Comparison of ENCODE assay signal across 11 mouse cellular contexts in the genomic region with DNA sequence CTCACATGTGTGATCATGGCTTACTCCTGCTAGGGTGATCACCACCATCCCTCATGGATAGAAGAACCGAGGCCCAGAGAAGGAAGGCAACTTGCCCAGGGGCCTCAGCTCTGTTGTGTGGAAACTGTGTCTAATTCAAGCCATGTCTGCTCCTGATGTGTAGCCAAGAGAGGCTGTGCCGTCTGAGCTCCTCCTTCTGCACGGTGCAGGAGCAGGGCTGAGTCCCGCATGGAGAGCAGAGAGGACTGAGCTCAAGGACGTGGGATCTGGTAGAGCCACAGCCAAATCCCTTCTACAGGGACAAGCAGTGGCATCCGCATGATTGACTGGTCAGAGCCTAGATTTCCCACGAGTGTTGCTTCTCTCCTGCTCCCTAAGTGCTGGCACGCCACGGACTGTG.
DNase-seq lines count a peak whose midpoint lies in the region; ATAC-seq lines count a peak whose summit lies in the region.
"Had no signal": no experiment of that assay in that cellular context is flagged by ENCODE, and none has a peak within 500 bp of the region (broad histone marks: within the 10 kb centered on the region; RNA-seq: fewer than 3 reads in every experiment).

No protein-coding gene starts in this region.

- WGBS in limb, embryonic 12.5 days = 74% methylated on average over 9 of the region's 9 CpGs
- WGBS in limb, embryonic 10.5 days = 83% methylated on average over 9 of the region's 9 CpGs
- WGBS in midbrain, embryonic 15.5 days = 59% methylated on average over 9 of the region's 9 CpGs

- H3K4me3 ChIP-seq in limb, embryonic 12.5 days (replicated peaks) = no peak overlapping the region
- H3K4me3 ChIP-seq in limb, embryonic 10.5 days = no peak overlapping the region
- no peak overlapping the region for H3K4me3 ChIP-seq in midbrain, embryonic 15.5 days
- H3K4me3 ChIP-seq: stomach, embryonic 15.5 days had no signal

- intact Hi-C loops in gastrocnemius, postnatal 14 days (cut with DNase I; ENCODE audit: low total_unique reads) = no loop called here

- no peak overlapping the region for H3K9ac ChIP-seq in limb, embryonic 12.5 days (replicated peaks)
- no peak overlapping the region for H3K9ac ChIP-seq in midbrain, embryonic 15.5 days
- H3K9ac ChIP-seq: stomach, embryonic 15.5 days had no signal

- 0 out of 2 replicates have a peak overlapping the region, but pooled peaks have one; percentile 35 for H3K27ac ChIP-seq in limb, embryonic 12.5 days
- H3K27ac ChIP-seq in limb, embryonic 10.5 days = no peak overlapping the region
- H3K27ac ChIP-seq in midbrain, embryonic 15.5 days = peak overlapping the region; percentile 81
- H3K27ac ChIP-seq: kidney, postnatal 0 days; stomach, embryonic 15.5 days had no signal

- peak; percentile 43 for DNase-seq in adrenal gland, adult 2 months
- no peak for DNase-seq in adrenal gland, adult 18-20 months (ENCODE audit: low spot score in 2 of 2)
- no peak for DNase-seq in limb, embryonic 10.5 days (ENCODE audit: low spot score)
- peak; percentile 51 for DNase-seq in gastrocnemius, postnatal 14 days
- no peak for DNase-seq in yolk sac, embryonic 10.5 days (ENCODE audit: low spot score)
- no peak for DNase-seq in thymus, postnatal 36 days
- DNase-seq: lung, postnatal 4 days had no signal

- peaks cover 17% of the 10 kb centered on the region for H3K4me1 ChIP-seq in limb, embryonic 12.5 days (replicated peaks)
- peaks cover 15% of the 10 kb centered on the region; the same call in 1 of the 2 replicates for H3K4me1 ChIP-seq in limb, embryonic 10.5 days
- H3K4me1 ChIP-seq in midbrain, embryonic 15.5 days = peaks cover 50% of the 10 kb centered on the region
- H3K4me1 ChIP-seq: stomach, embryonic 15.5 days had no signal

- peaks cover 30% of the 10 kb centered on the region for H3K36me3 ChIP-seq in limb, embryonic 12.5 days
- peaks cover 25% of the 10 kb centered on the region for H3K36me3 ChIP-seq in limb, embryonic 10.5 days
- peaks cover 3% of the 10 kb centered on the region; the same call in 1 of the 2 replicates for H3K36me3 ChIP-seq in midbrain, embryonic 15.5 days (replicated peaks)
- H3K36me3 ChIP-seq: stomach, embryonic 15.5 days had no signal

- no peaks in the 10 kb centered on the region for H3K9me3 ChIP-seq in limb, embryonic 12.5 days
- no peaks in the 10 kb centered on the region for H3K9me3 ChIP-seq in limb, embryonic 10.5 days (replicated peaks)
- no peaks in the 10 kb centered on the region for H3K9me3 ChIP-seq in midbrain, embryonic 15.5 days
- H3K9me3 ChIP-seq: stomach, embryonic 15.5 days had no signal

- no peaks in the 10 kb centered on the region for H3K27me3 ChIP-seq in limb, embryonic 12.5 days
- no peaks in the 10 kb centered on the region for H3K27me3 ChIP-seq in limb, embryonic 10.5 days (ENCODE audit: low read depth, poor library complexity, severe bottlenecking)
- H3K27me3 ChIP-seq in midbrain, embryonic 15.5 days (replicated peaks) = no peaks in the 10 kb centered on the region
- H3K27me3 ChIP-seq: stomach, embryonic 15.5 days had no signal

- ATAC-seq in limb, embryonic 12.5 days (ENCODE audit: insufficient number of reproducible peaks, insufficient read depth, low FRiP score, low TSS enrichment, low read depth) = no peak
- peak; percentile 32 for ATAC-seq in midbrain, embryonic 15.5 days (replicated peaks)

- no peak overlapping the region for H3K4me2 ChIP-seq in limb, embryonic 12.5 days
- no peak overlapping the region for H3K4me2 ChIP-seq in midbrain, embryonic 15.5 days
- H3K4me2 ChIP-seq: stomach, embryonic 15.5 days had no signal

Comparison
In these comparisons a context has a peak if more than half of its experiments do, and no peak if none do; other contexts are left out.
1. DNase-seq: peak in adrenal gland, adult 2 months (single experiment) and gastrocnemius, postnatal 14 days (single experiment); none in adrenal gland, adult 18-20 months (0 of 2), limb, embryonic 10.5 days (single experiment), yolk sac, embryonic 10.5 days (single experiment) and thymus, postnatal 36 days (0 of 2).